Mouse (Mus musculus) Muller cell, postnatal 12 days (primary cell): ENCODE measurements around the gene Lrit2.
A peak's percentile ranks its signal among the peaks of the same experiment; 100 is the strongest.

ENCODE experiments used
- DNase-seq: peaks from one replicate; pipeline ENCODE4 v3.0.0-alpha.2; 2015; ENCODE audit errors: inconsistent ontology term

The Lrit2 gene

GRCm38 (mm10) chr14:37067629-37068028 lies at the start of gene Lrit2:
Gene Lrit2, plus strand, starts transcription at chr14:37067929.
- DNase-seq: no peak

GRCm38 (mm10) chr14:37027248-37027933 lies 40.3 kb upstream of the Lrit2 start:
- DNase-seq: no peak

GRCm38 (mm10) chr14:37027951-37028350 lies 39.8 kb upstream of the Lrit2 start:
- no peak for DNase-seq

- no peak for DNase-seq
Measured at GRCm38 (mm10) chr14:37028555-37028954, 39.2 kb upstream of the Lrit2 start.

GRCm38 (mm10) chr14:37032481-37033104 lies 35.1 kb upstream of the Lrit2 start:
- DNase-seq: no peak

GRCm38 (mm10) chr14:37033241-37033640 lies 34.5 kb upstream of the Lrit2 start:
- peak; percentile 27 for DNase-seq

GRCm38 (mm10) chr14:37034432-37034831 lies 33.3 kb upstream of the Lrit2 start:
- no peak for DNase-seq

- DNase-seq: peak; percentile 81
Measured at GRCm38 (mm10) chr14:37048914-37049410, 18.8 kb upstream of the Lrit2 start, which contains the start of gene Rgr. Gene Rgr, minus strand, starts transcription at chr14:37048964.

GRCm38 (mm10) chr14:37064849-37065248 lies 2.9 kb upstream of the Lrit2 start:
- DNase-seq: no peak

GRCm38 (mm10) chr14:37066636-37067035 lies 1.1 kb upstream of the Lrit2 start:
- no peak for DNase-seq

GRCm38 (mm10) chr14:37068516-37068915 lies 787 bp downstream of the Lrit2 start:
- DNase-seq: peak; percentile 52

GRCm38 (mm10) chr14:37080724-37081123 lies 13.0 kb downstream of the Lrit2 start:
- no peak for DNase-seq

- DNase-seq: no peak
Measured at GRCm38 (mm10) chr14:37083755-37084154, 16.0 kb downstream of the Lrit2 start.

- DNase-seq: no peak
Measured at GRCm38 (mm10) chr14:37094436-37094835, 26.7 kb downstream of the Lrit2 start.

- no peak for DNase-seq
Measured at GRCm38 (mm10) chr14:37095556-37095955, 27.8 kb downstream of the Lrit2 start.

- DNase-seq: peak; percentile 78
Measured at GRCm38 (mm10) chr14:37097956-37098530, 30.3 kb downstream of the Lrit2 start, which contains the start of gene Cdhr1. Gene Cdhr1, minus strand, starts transcription at chr14:37098347.

- DNase-seq: no peak
Measured at GRCm38 (mm10) chr14:37101531-37101930, 33.8 kb downstream of the Lrit2 start.

- no peak for DNase-seq
Measured at GRCm38 (mm10) chr14:37102484-37102883, 34.8 kb downstream of the Lrit2 start.

GRCm38 (mm10) chr14:37104747-37105146 lies 37.0 kb downstream of the Lrit2 start:
- no peak for DNase-seq

GRCm38 (mm10) chr14:37105846-37106245 lies 38.1 kb downstream of the Lrit2 start:
- DNase-seq: no peak

GRCm38 (mm10) chr14:37109460-37109859 lies 41.7 kb downstream of the Lrit2 start:
- DNase-seq: no peak

GRCm38 (mm10) chr14:37109975-37110374 lies 42.2 kb downstream of the Lrit2 start:
- no peak for DNase-seq

- peak; percentile 38 for DNase-seq
Measured at GRCm38 (mm10) chr14:37110456-37110855, 42.7 kb downstream of the Lrit2 start.
